Mouse (Mus musculus) heart, embryonic 14.5 days (tissue): ENCODE measurements around the gene Adam8. TPM values are rescaled to one million over a fixed set of nuclear protein-coding genes. Genes with fewer than 3 reads are reported as not detected.

Experiments
- ATAC-seq: fragments of 200-750 bp; cut with Nextera tagmentation; 2 replicates; pipeline ENCODE4 v1.8.0; 2017; ENCODE audit warnings: low read depth, moderate TSS enrichment; ENCODE audit not compliant: insufficient number of reproducible peaks, insufficient read depth, low FRiP score
- H3K27ac ChIP-seq, 2 experiments: fragments of 200-500 bp in 1 of 2; fragments of 300-500 bp in 1 of 2; sonication (generic) in 1 of 2; replicated peaks in 1 of 2; 2 replicates each; pipeline ENCODE4 v1.5.1; 2012 to 2014; ENCODE audit warnings: low read depth in 2 of 2, low read length in 2 of 2, control low read depth in 1 of 2, mild to moderate bottlenecking in 1 of 2, mixed read lengths in 1 of 2; ENCODE audit not compliant: control insufficient read depth in 1 of 2, insufficient read depth in 1 of 2
- H3K27me3 ChIP-seq: fragments of 300-500 bp; sonication (generic); 2 replicates; pipeline ENCODE4 v1.6.1; 2014; ENCODE audit warnings: mild to moderate bottlenecking, low read length, control low read depth; ENCODE audit not compliant: control insufficient read depth, insufficient read depth
- H3K36me3 ChIP-seq: fragments of 300-500 bp; sonication (generic); 2 replicates; pipeline ENCODE4 v1.6.1; 2014; ENCODE audit warnings: mild to moderate bottlenecking, control low read depth, low read length, mixed read lengths; ENCODE audit not compliant: control insufficient read depth, insufficient read depth
- H3K4me1 ChIP-seq, 2 experiments: fragments of 200-500 bp in 1 of 2; fragments of 300-500 bp in 1 of 2; sonication (generic) in 1 of 2; 2 replicates each; pipeline ENCODE4 v1.6.1; 2012 to 2014; ENCODE audit warnings: low read length in 2 of 2, control low read depth in 1 of 2, mixed read lengths in 1 of 2; ENCODE audit not compliant: control insufficient read depth in 2 of 2, insufficient read depth in 2 of 2
- H3K4me2 ChIP-seq: fragments of 300-500 bp; sonication (generic); 2 replicates; pipeline ENCODE4 v1.6.1; 2014; ENCODE audit warnings: mild to moderate bottlenecking, low read length
- H3K4me3 ChIP-seq, 2 experiments: fragments of 200-500 bp in 1 of 2; fragments of 300-500 bp in 1 of 2; sonication (generic) in 1 of 2; 2 replicates each; pipeline ENCODE4 v1.5.1; 2012 to 2014; ENCODE audit warnings: low read length in 2 of 2, mild to moderate bottlenecking in 2 of 2, control low read depth in 1 of 2, low read depth in 1 of 2, moderate library complexity in 1 of 2; ENCODE audit not compliant: control insufficient read depth in 1 of 2, insufficient read depth in 1 of 2
- H3K9ac ChIP-seq: fragments of 300-500 bp; sonication (generic); 2 replicates; pipeline ENCODE4 v1.6.1; 2014; ENCODE audit warnings: mild to moderate bottlenecking, low read length
- H3K9me3 ChIP-seq: fragments of 300-500 bp; sonication (generic); 2 replicates; pipeline ENCODE4 v1.6.1; 2016; ENCODE audit warnings: low read length, control low read depth; ENCODE audit not compliant: control insufficient read depth
- WGBS: fragments of 180-500 bp; shearing (Covaris S2); extraction: QIAGEN DNeasy Blood & Tissue Kit; methylation state at CpG from one replicate; pipeline ENCODE4 v1.1.7; 2014; 5-methylcytosine and 5-hydroxymethylcytosine counted together
- polyA plus RNA-seq: library from polyadenylated mRNA; unstranded; fragments of >200 nt; fragmentation: Nextera tagmentation; extraction: Ambion mirVana; gene quantifications from 2 replicates; pipeline ENCODE4 v1.2.1, GENCODE M21; 2014

Gene Adam8
- polyA plus RNA-seq, 1 experiment from 2014 or later, result 0.82 TPM

DNA sequence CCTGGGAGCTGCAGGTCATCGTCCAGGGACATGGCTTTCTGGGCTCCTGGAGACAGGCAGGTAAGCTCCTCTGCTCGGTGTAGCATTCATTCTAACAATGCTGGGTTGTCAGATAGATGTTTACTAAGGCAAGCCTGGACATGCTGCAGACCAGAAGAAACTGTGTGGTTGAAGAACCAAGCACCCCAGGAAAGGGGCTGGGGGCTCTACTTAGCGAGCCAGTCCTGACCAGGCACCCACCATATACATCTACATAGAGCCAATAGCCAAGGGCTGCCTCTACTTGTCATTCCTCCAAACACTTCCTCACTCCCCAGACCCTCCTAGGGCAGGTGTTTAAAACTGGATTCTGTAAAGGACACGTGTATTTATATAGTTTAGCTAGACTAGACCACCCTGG, 1.8 kb upstream of the Adam8 start:
- Histone ChIP-seq H3K9me3 (no peaks in the 10 kb centered on the region), H3K9ac (no peak overlapping the region), H3K4me2 (no peak overlapping the region), H3K36me3 (peaks cover 50% of the 10 kb centered on the region), H3K4me1 (no peaks in the 10 kb centered on the region), H3K27ac (no peak overlapping the region), H3K27me3 (0 out of 2 replicates have a peak, but pooled peaks cover 3% of the 10 kb centered on the region), H3K4me3 (no peak overlapping the region)
- ATAC-seq, result no peak
- 69% methylated on average over 4 of the region's 4 CpGs for WGBS

DNA sequence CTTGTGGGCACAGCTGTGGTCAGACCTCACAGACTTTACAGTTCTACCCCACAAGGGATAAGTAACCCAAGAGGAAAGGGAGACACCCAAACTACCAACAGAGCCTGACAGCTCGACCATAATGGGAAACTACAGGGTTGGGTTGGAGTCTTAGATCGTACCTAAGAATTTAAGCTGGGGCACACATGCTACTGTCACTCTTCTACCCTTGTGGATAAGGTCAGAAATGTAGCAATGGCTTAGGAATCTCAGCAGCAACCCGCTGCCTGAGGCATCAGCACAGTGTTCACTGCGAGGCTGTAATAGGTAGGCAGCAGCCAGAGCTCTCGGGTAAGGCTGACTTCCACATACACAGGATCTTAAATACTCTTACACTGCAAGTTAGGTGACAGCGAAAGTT, 1.2 kb upstream of the Adam8 start:
- Histone ChIP-seq H3K27ac (no peak overlapping the region), H3K36me3 (peaks cover 44% of the 10 kb centered on the region), H3K4me2 (no peak overlapping the region), H3K27me3 (0 out of 2 replicates have a peak, but pooled peaks cover 4% of the 10 kb centered on the region), H3K4me1 (no peaks in the 10 kb centered on the region), H3K4me3 (no peak overlapping the region), H3K9me3 (no peaks in the 10 kb centered on the region), H3K9ac (no peak overlapping the region)
- ATAC-seq, result no peak
- 85% methylated on average over 6 of the region's 6 CpGs for WGBS

DNA sequence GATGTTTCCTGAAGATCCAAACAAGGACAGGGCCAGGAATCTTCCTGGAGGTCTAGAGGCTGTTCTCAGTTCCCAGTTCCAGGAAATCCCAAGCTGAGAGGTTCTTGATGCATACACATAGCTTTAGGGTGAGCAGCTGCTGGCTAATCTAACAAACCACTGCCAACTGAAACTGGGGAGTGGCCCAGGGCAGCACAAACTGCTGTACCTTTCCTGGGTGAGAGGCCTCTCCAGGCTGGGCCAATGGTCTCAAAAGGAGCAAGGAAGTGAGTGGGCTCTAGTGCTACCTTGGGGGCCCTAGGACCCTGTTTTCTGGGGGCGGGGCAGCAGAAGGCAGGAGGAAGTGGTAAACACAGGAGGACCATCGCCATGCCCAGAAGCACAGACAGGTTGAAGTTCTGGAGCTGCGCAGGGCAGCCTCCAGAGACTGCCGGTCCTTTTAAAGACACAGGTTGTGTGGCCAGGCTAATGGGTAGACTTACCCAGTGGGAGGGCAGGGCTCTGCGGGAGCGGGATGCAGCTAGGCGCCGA, 1.4 kb downstream of the Adam8 start:
- Histone ChIP-seq H3K9ac (no peak overlapping the region), H3K4me2 (no peak overlapping the region), H3K4me1 (no peaks in the 10 kb centered on the region), H3K36me3 (peaks cover 18% of the 10 kb centered on the region), H3K27me3 (peaks cover 20% of the 10 kb centered on the region), H3K4me3 (no peak overlapping the region), H3K27ac (no peak overlapping the region), H3K9me3 (no peaks in the 10 kb centered on the region)
- no peak for ATAC-seq
- WGBS, result 71% methylated on average over 8 of the region's 8 CpGs

DNA sequence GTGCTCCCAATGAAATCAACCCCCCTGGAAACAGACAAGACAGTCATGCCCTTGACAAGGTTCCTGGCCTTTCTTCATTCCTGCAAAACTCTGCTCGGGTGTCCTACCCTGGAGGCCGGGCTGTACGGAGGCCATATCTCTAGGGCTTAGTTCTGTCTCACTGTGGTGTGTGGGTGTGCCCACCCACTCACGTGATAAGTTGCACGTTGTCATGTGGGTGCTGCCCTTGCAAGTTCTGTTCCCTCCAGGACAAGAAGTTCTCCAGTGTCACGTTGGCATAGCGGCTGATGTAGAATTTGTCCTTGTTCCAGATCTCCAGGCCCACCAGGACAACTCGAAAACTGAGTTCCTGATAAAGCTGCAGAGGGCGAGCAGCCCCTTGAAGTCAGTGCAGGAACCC, 4.1 kb downstream of the Adam8 start:
- ATAC-seq, result no peak
- Histone ChIP-seq H3K4me3 (no peak overlapping the region), H3K27me3 (peaks cover 24% of the 10 kb centered on the region)

DNA sequence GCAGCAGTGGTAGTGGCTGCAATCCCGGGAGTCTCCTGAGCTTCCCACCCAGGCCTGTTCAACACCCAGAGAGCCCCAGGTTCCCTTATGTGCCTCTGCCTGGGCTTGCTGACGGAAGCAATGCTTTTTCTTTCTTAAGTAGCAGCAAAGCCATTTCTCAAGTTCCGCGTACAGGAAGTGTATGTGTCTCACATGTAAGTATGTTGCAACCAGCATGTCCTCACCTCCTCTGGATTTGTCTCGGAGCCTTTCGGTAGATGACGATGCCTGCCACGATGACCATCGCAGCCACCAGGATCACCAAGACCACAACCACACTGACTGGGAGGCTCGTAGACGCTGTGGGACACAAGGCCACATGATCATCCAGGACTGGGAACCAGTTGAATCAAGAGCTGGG, 7.9 kb downstream of the Adam8 start:
- no peak overlapping the region for H3K9ac ChIP-seq
- H3K27ac ChIP-seq, result no peak overlapping the region
- no peaks in the 10 kb centered on the region for H3K36me3 ChIP-seq
- no peaks in the 10 kb centered on the region for H3K9me3 ChIP-seq
- H3K4me2 ChIP-seq, result no peak overlapping the region
- no peaks in the 10 kb centered on the region for H3K4me1 ChIP-seq
- 90% methylated on average over 11 of the region's 11 CpGs for WGBS
- peaks cover 29% of the 10 kb centered on the region for H3K27me3 ChIP-seq
- no peak for ATAC-seq
- no peak overlapping the region for H3K4me3 ChIP-seq

More for the DNA sequence above, 4.1 kb downstream of the Adam8 start:
- no peak overlapping the region for H3K27ac ChIP-seq
- no peak overlapping the region for H3K9ac ChIP-seq
- WGBS, result 75% methylated on average over 9 of the region's 9 CpGs
- no peaks in the 10 kb centered on the region for H3K9me3 ChIP-seq
- no peaks in the 10 kb centered on the region for H3K36me3 ChIP-seq
- H3K4me1 ChIP-seq, result no peaks in the 10 kb centered on the region
- H3K4me2 ChIP-seq, result no peak overlapping the region

DNA sequence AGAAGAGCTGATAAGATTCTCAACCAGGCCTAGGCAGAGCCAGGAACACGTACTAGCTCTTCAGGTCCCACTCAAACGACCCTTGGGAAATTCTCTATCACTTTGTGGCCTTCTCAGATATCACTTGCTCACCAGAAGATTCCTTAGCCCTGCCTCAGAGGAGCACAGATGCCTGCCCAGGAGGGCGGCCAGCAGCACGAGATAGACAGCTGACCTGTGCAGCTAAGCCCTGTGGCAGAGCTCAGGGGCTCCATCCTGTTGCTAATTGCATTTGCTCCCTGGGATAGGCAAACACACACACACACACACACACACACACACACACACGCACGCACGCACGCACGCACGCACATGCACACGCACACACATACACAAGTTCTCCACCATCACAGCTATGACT, 10.3 kb downstream of the Adam8 start:
- Histone ChIP-seq H3K36me3 (no peaks in the 10 kb centered on the region), H3K27ac (no peak overlapping the region), H3K9me3 (no peaks in the 10 kb centered on the region), H3K4me1 (peaks cover 0 to 10% of the 10 kb centered on the region in 2 experiments; a peak in 2 of 4 replicates), H3K27me3 (peaks cover 26% of the 10 kb centered on the region), H3K4me2 (no peak overlapping the region), H3K4me3 (no peak overlapping the region), H3K9ac (no peak overlapping the region)
- WGBS, result 66% methylated on average over 11 of the region's 11 CpGs
- no peak for ATAC-seq

DNA sequence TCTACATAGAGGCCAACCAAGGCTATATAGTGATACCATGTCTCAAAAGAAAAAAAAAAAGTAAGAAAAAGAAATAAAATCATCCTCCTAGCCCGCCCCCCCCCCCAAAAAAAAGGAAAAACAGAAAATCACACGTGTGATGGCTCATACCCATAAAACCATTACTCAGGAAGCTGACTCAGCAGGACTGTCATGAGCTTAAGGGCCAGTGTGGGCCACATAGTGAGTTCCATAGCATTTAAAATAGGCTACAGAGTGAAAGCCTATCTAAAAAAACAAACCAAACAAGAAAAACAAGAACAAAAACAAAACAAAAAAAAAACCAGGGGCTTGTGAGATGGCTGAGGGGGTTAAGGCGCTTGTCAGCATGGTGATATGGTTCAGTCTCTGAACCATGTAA, 11.6 kb downstream of the Adam8 start:
- WGBS, result 52% methylated on average over 3 of the region's 3 CpGs
- Histone ChIP-seq H3K4me1 (peaks cover 0 to 10% of the 10 kb centered on the region in 2 experiments; a peak in 2 of 4 replicates), H3K36me3 (no peaks in the 10 kb centered on the region), H3K9ac (no peak overlapping the region), H3K4me3 (no peak overlapping the region), H3K4me2 (no peak overlapping the region), H3K27ac (no peak overlapping the region), H3K27me3 (peaks cover 24% of the 10 kb centered on the region), H3K9me3 (no peaks in the 10 kb centered on the region)
- no peak for ATAC-seq
